Comparison of ENCODE assay signal across 11 mouse cellular contexts in the genomic region with DNA sequence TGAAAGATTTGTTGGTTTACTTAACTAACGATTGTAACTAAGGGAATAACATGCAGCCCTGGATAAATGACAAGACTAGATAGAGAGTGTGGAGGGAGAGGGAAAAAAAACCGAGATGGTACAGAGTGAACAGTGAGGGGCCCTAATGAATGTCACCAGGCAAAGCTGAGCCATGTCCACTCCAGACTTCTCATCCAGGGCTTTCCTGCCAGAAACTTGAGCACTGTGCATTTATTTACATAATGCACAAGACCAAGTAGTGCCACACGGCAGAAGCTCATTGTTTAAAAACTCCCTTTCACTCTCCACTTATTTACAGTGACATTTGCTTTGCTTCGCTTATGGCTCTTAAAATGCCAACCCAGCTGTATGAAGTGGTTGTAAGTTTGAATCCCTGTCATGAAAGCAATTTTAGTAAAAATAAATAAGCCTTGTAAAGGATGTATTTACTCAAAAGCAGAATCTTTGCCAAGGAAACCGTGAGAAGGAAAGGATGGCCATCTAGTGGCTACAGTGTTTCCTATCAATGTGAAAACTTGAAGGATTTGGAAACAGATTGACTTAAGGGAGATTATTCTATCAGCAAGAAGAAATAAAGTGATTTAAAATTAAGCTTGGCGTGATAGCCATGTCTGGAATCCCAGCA. TPM values are rescaled to one million over a fixed set of nuclear protein-coding genes. Genes with fewer than 3 reads are reported as not detected.
A peak's percentile ranks its signal among the peaks of the same experiment; 100 is the strongest.
DNase-seq lines count a peak whose midpoint lies in the region; ATAC-seq and TF ChIP-seq lines count a peak whose summit lies in the region.
"Had no signal": no experiment of that assay in that cellular context is flagged by ENCODE, and none has a peak within 500 bp of the region (broad histone marks: within the 10 kb centered on the region; RNA-seq: fewer than 3 reads in every experiment).

No protein-coding gene starts in this region.

- no peak overlapping the region for H3K4me3 ChIP-seq in kidney, postnatal 0 days (replicated peaks; ENCODE audit: low read depth, low read length)
- no peak overlapping the region for H3K4me3 ChIP-seq in hindbrain, embryonic 12.5 days
- H3K4me3 ChIP-seq: heart, embryonic 13.5 days had no signal

- H3K9me3 ChIP-seq in kidney, postnatal 0 days (replicated peaks; ENCODE audit: low read length), result no peaks in the 10 kb centered on the region
- H3K9me3 ChIP-seq in hindbrain, embryonic 12.5 days (replicated peaks), result no peaks in the 10 kb centered on the region
- H3K9me3 ChIP-seq: heart, embryonic 13.5 days had no signal

- peak; percentile 30 to 51 for DNase-seq in cerebellum, postnatal 10 days
- no peak for DNase-seq in cerebellum, postnatal 25 days
- DNase-seq in kidney, postnatal 0 days (ENCODE audit: low spot score), result peak; percentile 71
- DNase-seq in kidney, postnatal 4 days, result no peak
- peak; percentile 48 for DNase-seq in 3134 (ENCODE audit: extremely low read depth, insufficient read length, low spot score)
- no peak for DNase-seq in c-Kit-positive CD71-positive TER-119-positive erythroid progenitor cells, embryonic 14.5 days (ENCODE audit: low spot score)
- no peak for DNase-seq in layer of hippocampus, postnatal 36 days
- DNase-seq: B cell, adult 2 months had no signal

- H3K27ac ChIP-seq in kidney, postnatal 0 days, result no peak overlapping the region
- no peak overlapping the region for H3K27ac ChIP-seq in hindbrain, embryonic 12.5 days
- H3K27ac ChIP-seq: heart, embryonic 13.5 days; macrophage had no signal

- peak; percentile 65 for TF ChIP-seq CTCF in kidney, postnatal 0 days (IDR thresholded peaks at IDR 0.05; ENCODE audit: low read depth)

- H3K36me3 ChIP-seq in kidney, postnatal 0 days (ENCODE audit: insufficient read depth, low read length), result no peaks in the 10 kb centered on the region
- no peaks in the 10 kb centered on the region for H3K36me3 ChIP-seq in hindbrain, embryonic 12.5 days
- H3K36me3 ChIP-seq: heart, embryonic 13.5 days had no signal

- H3K4me2 ChIP-seq in kidney, postnatal 0 days (ENCODE audit: low read length), result no peak overlapping the region
- no peak overlapping the region for H3K4me2 ChIP-seq in hindbrain, embryonic 12.5 days (replicated peaks)
- H3K4me2 ChIP-seq: heart, embryonic 13.5 days had no signal

- ATAC-seq in kidney, postnatal 0 days (replicated peaks; ENCODE audit: low FRiP score, low read depth), result no peak
- ATAC-seq in hindbrain, embryonic 12.5 days (ENCODE audit: low FRiP score), result peak; percentile 32; the same call in 1 of the 2 replicates

- no peaks in the 10 kb centered on the region for H3K4me1 ChIP-seq in kidney, postnatal 0 days (replicated peaks; ENCODE audit: insufficient read depth, low read length)
- 0 out of 2 replicates have a peak, but pooled peaks cover 4% of the 10 kb centered on the region for H3K4me1 ChIP-seq in hindbrain, embryonic 12.5 days
- H3K4me1 ChIP-seq: heart, embryonic 13.5 days had no signal

- no peaks in the 10 kb centered on the region for H3K27me3 ChIP-seq in kidney, postnatal 0 days (ENCODE audit: insufficient read depth, low read length)
- no peaks in the 10 kb centered on the region for H3K27me3 ChIP-seq in hindbrain, embryonic 12.5 days
- H3K27me3 ChIP-seq: heart, embryonic 13.5 days had no signal

- WGBS in kidney, postnatal 0 days, result 40% methylated on average over 6 of the region's 6 CpGs
- WGBS in hindbrain, embryonic 12.5 days, result 56% methylated on average over 6 of the region's 6 CpGs

- no peak overlapping the region for H3K9ac ChIP-seq in kidney, postnatal 0 days (ENCODE audit: low read depth, low read length)
- no peak overlapping the region for H3K9ac ChIP-seq in hindbrain, embryonic 12.5 days
- H3K9ac ChIP-seq: heart, embryonic 13.5 days had no signal

RNA-seq across cellular contexts. Expression of gene Pitrm1, which starts 12.5 kb away (rescaled TPM):
- polyA plus RNA-seq in kidney, postnatal 0 days (2015; fragmentation: Nextera tagmentation; extraction: Ambion mirVana), result 60.1 and 60.5 TPM in 2 replicates
- polyA plus RNA-seq in hindbrain, embryonic 12.5 days (2016; fragmentation: Nextera tagmentation; extraction: Ambion mirVana), result 74.1 and 75.7 TPM in 2 replicates
- 10 to 100 TPM; 46.7 to 53.7 TPM for total RNA-seq in layer of hippocampus, postnatal 36 days (2021)

Comparison
In these comparisons a context has a peak if more than half of its experiments do, and no peak if none do; other contexts are left out.
1. DNase-seq: peak in cerebellum, postnatal 10 days (2 of 2), kidney, postnatal 0 days (single experiment) and 3134 (single experiment); none in cerebellum, postnatal 25 days (0 of 2), kidney, postnatal 4 days (0 of 2), c-Kit-positive CD71-positive TER-119-positive erythroid progenitor cells, embryonic 14.5 days (single experiment) and layer of hippocampus, postnatal 36 days (0 of 2).